Mouse (Mus musculus): ENCODE results near the gene Smagp.

Gene Smagp

DNA sequence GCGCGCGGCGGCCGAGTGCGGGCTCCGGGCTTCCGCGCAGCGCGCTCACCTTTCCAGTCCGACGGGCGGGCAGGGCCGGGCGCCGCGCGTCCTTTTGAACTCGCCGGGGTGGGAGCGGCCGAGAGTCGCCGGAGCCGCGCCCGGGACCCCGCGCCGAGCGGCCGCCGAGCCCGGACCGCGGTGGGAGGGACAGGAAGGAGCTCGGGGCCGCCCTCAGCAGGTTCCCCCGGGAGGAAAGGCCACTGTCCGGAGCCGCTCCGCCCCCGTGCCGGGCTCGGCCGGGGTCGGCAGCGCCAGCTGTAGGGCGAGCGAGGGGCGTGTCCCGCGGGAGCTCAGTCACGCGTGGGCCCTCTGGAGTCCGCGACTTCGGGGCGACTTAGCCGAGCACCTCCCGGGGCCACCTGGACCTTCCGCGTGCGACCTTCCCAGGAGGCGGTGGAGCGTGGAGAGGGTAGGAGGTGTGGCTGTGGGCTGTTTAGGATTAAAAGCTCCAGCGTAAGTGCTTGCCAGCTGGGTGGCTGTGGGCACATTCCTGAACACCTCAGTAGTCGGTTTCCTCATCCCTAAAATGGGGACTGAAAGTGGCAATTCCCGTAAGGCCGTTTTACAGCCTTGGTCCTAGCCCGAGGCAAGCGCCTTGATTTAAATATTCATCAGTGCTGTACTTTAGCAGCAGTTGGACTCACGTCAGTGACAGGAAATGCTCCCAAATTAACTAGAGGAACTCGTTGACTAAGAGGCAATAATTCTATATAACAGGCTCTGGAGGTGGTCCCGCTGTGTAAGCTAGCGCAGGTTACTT, at the start of gene Smagp:
TSS of gene Smagp (minus strand) at position 241 of the 802 bp plus-strand sequence.
- DNase-seq (ENCODE audit: extremely low spot score, low spot score), result peak; percentile 49

DNA sequence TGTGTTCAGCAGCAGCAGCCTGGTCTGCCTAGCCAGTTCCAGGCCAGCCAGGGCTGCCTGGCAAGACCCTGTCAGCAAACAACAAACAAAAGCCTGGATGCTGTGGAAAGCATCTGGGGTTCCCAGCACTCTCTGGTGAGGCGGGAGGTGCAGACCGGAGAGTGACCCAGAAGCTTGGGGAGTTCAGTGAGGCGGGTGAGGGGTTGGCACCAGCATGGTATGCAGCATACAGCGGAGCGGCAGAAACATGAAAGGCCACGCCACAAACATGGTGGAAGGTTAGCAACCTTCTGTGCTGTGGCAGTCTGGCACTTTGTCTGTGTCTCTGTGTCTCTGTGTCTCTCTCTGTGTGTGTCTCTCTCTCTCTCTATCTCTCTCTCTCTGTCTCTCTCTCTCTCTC, 49.7 kb upstream of the Smagp start:
- DNase-seq (ENCODE audit: extremely low spot score, low spot score), result no peak

DNA sequence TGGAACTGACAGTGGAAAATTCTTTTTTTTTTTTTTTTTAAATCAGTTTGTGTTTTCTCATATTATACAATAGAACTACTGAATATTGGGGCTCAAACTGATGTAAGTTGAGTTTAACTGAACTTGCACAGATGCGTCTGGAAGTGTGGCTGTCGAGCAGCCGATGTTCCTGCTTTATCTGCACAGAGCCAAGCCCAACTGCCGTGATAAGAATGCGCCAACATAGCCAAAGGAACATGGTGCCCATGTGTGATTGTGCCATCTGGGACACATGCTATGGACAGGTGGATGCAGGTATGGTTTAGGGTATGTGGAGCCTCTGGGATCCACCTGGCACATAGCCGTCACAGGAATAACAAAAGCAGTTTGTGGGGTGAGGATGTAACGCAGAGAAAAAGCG, 49.1 kb upstream of the Smagp start:
- DNase-seq (ENCODE audit: extremely low spot score, low spot score), result no peak

DNA sequence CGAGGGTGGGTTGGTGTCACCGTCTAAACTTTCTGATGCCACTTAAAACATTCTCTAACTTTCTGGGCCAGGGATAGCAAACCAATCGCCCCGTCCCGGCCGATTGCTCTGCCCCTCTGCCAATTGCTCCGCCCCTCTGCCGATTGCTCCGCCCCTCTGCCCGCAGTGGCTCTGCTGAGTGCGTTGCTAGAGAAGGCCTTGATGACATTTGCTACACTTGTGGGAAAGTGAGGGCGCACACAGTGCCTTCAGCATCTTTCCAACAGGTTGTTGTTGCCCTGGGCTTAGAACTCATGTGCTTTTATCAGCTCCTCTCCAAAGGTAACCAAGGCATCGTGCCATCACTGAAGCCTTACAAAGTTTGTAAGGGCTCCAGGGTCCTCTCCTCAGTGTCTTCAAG, 48.5 kb upstream of the Smagp start:
- DNase-seq (ENCODE audit: extremely low spot score, low spot score), result no peak

DNA sequence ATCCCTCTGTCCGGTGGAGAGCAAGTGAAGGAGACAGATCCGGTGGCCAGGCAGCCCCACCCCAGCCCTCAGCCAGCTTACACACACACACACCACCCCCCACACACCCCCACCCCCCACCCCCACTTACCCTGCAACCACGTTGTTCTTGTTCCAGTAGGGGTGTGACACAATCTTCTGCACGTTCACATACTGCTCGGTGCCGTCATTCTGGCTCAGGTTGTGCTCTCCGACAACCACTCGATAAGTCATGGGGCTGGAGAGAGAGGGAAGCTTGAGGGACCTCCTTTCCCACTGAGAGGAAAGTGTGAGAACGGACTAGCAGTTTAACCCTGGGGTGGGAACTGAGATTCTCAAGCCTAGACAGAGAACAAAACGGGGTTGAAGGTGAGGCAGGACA, 47.7 kb upstream of the Smagp start:
- no peak for DNase-seq (ENCODE audit: extremely low spot score, low spot score)

DNA sequence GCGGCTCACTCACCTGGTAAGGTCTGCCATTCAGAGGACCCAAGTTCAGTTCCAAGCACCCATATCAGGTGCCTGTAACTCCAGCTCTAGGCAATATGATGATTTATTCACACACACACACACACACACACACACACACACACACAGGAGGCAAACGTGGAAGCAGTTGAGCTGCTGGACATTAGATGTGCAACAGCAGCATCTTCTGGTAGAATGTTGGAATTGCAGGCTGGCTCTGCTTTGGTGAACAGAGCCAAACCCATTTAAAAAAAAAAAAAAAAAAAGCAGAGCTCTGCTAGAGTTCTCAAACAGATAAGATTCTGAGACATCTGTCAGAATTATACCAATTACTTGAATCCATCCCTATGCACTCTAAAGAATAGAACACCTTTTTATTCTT, 46.3 kb upstream of the Smagp start:
- peak; percentile 80 for DNase-seq (ENCODE audit: extremely low spot score, low spot score)

DNA sequence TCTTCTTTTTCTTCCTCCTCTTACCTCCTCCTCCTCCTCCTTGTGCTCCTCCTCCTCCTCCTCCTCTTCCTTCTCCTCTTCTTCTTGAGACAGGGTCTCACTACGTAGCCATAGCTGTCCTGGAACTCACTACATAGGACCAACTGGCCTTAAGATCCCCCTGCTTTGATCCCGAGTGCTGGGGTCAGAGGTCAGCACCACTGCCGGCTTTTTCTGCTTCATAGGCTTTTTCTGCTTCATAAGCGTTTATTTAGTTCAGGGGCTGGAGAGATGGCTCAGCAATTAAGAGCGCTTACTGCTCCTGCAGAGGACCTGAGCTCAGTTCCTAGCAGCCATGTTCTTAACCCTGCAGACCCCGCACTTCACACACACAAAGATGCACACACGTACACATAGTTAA, 45.0 kb upstream of the Smagp start:
- DNase-seq (ENCODE audit: extremely low spot score, low spot score), result peak; percentile 34

DNA sequence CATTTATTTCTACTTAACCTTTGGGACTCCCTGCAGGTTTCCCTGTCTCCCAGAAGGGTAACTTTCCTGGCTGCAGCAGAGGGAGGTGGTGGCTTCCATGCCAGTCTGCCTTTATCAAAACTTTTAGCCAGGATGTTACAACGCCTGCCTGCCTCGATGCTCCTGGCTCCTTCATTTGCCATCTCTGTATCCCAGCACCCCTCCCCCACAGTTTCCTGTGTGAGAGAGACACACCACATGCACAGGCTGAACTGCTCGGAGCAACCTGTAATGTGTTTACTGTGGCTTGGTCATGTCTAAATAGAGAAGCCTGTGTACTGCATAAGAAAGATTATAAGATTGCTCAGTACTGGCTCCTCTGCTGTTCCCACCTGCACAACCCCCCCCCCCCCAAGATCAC, 43.6 kb upstream of the Smagp start:
- no peak for DNase-seq (ENCODE audit: extremely low spot score, low spot score)

DNA sequence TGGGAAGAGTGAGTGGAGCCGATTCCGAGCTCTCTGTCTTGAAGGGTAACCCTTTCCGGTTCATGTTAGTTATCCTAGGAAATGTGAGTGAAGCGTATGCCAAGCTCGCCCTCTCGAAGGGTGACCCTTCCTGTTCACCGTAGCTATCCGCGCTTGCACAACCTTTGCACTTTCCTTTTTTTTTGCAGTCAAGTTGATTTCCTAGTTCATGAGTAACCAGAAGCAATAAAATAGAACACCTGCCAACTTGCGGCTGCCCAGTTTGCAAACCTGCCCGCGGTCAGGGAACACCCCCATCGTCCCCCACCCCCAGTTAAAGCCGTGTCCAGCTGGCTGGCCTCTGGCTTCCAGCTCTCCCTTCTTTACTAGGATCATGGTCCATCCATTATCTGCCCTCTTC, 42.3 kb upstream of the Smagp start:
- no peak for DNase-seq (ENCODE audit: extremely low spot score, low spot score)

DNA sequence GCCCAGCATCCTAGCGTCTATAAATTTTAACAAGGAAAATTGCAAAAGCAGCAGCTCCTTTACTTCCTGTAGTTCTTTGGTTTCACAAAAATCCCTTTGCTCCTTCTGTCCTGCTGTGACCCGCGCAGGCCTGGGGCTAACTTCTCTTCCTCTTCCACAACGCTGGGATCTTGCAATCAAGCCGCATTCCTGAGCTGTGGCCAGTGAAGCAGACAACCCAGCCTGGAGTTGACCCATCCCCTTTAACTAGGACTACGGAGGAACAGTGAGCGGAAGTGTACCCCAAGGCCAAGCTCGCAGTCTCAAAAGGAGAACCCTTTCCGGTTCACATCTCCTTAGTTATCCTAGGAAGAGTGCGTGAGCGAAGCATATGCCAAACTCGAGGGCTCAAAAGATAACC, 41.8 kb upstream of the Smagp start:
- no peak for DNase-seq (ENCODE audit: extremely low spot score, low spot score)

DNA sequence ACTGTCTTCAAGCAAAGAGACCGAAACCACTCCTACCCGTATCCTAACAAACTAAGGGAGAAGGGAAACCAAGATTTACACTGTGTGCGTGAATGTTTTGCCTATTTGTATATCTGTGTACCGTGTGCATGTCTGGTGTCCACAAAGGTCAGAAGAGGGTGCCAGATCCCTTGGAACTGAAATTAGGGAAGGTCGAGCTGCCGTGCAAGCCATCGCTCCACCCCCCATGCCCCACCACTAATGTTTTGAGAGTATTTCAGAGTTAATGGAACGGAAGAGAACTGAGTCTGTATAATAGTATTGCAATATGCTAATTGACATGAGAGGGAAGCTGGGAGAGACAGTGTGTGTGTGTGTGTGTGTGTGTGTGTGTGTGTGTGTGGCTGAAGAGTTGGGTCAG, 40.9 kb upstream of the Smagp start:
- no peak for DNase-seq (ENCODE audit: extremely low spot score, low spot score)

DNA sequence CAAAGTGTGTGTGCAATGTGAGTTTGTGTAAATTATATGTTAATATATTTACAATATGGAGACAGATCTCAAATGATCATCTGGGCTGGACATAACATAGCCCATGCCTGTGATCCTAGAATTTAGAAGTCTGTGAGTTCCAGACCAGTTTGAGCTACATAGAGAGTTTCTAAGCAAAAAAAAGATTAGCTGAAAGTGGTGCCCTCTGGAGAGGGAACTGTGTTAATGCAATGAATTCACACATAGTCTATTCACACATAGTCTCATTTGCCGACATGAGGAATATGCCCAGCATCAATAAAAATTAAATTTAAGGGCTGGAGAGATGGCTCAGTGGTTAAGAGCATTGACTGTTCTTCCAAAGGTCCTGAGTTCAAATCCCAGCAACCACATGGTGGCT, 39.8 kb upstream of the Smagp start:
- DNase-seq (ENCODE audit: extremely low spot score, low spot score), result no peak

DNA sequence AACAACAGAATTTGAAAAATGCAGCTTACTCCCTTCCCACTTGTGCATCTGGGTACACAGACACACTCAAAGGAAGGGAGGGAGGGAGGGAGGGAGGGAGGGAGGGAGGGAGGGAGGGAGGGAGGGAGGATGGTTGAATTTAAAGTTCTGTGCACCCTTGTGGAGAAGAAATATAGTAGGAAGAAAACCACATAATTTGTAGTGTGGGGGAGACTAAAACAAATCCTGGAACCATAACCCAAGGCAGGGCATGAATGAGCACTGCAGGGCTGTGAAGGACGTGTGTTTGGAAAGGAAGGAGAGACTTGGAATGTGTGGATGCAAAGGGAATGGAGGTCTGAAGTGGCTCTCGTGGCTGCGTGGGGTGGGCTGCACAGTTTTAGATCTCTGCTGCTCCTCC, 38.7 kb upstream of the Smagp start:
- no peak for DNase-seq (ENCODE audit: extremely low spot score, low spot score)

DNA sequence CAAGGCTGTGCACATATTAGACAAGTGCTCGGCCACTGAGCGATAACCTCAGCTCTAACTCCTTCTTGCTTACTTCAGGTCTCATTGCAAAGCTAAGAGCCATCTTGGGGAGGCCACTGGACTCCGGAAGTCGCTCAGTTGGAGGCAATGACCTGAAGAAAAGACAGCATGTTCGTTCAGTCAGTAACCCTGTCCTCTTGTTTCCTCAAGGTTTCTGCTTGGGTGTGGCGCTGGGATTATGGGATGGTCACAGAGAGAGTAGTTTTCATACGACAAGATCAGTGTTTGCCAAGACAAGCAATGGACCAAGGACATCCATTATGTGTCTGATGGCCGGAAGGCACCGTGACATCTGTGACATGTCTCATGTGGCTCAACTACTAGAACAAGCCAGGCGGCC, 37.8 kb upstream of the Smagp start:
- no peak for DNase-seq (ENCODE audit: extremely low spot score, low spot score)

DNA sequence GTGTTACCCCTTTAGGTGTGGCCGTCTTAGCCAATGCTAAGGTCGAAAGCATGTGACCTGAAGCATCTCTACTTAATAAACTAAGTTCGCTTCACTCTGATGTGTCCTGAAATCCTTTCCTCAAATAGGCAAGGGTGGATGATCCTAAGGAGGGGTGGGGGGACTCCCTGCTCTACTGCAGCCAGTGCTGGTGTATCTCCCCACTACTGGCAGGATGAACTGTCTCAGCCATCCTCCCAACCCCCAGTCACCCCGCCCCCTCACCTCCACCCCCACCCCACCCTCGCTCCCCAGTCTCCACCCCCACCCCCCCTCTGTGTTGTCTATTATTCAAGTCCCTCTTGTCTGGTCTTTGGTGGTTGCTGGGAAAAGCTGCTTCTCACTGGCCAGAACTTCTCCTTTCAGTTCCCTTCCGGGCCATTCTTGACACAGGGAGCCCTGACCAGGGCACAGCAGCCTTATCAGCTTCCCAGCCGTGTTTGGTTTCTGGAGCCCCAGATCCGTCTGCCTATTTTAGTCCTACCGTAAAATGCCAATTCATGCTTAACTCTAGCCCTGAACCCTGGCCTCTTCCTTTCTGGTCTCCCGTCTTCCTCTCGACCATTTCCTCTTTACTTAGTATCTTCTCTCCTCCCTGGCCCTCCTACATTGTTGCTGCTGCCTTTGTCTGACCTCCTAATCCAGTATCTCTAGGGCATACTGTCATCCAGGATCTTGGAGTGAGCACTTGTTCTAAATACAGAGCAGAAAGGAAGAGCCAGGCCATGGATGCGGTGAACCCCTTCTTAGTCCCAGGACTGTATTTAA, 37.0 kb upstream of the Smagp start:
- no peak for DNase-seq (ENCODE audit: extremely low spot score, low spot score)

DNA sequence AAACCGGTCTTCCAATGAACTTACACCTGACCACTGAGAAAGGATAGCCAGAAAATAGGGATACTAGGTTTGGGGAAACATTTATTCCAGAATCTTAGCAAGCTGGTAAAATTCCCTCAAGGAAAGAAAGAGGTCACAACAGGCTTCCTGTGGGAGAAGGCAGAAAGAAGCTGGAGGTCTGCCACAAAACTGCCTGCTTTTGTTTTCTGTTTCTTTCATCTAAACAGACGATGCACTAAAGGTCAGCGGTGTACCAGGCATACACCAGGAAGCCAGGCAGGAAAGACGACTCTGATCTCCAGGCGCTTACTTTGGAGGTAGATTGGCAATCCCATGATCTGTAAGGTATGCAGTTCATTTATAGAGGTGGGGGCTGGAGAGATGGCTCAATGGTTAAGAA, 34.1 kb upstream of the Smagp start:
- DNase-seq (ENCODE audit: extremely low spot score, low spot score), result no peak

DNA sequence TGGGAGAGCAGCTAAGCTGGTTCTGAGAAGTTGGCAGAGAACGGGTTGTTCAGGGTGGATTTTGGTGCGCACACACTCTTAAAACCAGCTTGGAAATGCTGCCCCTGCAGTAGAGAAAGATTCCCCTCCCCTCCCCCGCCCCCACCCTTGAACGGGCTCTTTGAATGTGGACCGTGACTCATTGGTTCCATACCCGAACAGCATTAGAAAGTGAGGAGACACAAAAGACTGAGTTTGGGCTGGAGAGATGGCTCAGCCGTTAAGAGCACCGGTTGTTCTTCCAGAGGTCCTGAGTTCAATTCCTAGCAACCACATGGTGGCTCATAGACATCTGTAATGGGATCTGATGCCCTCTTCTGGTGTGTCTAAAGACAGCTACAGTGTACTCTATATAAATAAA, 33.3 kb upstream of the Smagp start:
- no peak for DNase-seq (ENCODE audit: extremely low spot score, low spot score)

DNA sequence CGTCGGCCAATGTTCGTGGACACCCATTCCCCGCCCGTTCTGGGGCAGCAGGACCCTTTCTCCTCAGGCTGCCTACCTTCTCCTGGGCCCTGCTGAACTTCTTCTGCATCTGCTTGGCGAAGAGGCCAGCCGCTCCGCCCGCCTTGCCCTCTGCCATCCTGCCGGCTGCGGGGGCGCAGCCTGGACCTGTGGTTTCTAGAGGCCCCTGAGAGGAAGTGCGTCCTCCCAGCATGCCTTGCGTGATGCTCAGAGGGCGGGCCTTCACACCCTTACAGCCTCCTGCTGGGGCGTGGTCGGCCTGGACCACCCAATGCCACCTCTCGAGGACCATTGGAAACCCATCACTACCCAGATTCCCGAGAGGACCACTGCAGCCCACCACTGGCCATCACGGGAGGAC, 32.6 kb upstream of the Smagp start, which contains the start of gene Bin2:
TSS of gene Bin2 (minus strand) at position 217 of the 400 bp plus-strand sequence.
- no peak for DNase-seq (ENCODE audit: extremely low spot score, low spot score)

DNA sequence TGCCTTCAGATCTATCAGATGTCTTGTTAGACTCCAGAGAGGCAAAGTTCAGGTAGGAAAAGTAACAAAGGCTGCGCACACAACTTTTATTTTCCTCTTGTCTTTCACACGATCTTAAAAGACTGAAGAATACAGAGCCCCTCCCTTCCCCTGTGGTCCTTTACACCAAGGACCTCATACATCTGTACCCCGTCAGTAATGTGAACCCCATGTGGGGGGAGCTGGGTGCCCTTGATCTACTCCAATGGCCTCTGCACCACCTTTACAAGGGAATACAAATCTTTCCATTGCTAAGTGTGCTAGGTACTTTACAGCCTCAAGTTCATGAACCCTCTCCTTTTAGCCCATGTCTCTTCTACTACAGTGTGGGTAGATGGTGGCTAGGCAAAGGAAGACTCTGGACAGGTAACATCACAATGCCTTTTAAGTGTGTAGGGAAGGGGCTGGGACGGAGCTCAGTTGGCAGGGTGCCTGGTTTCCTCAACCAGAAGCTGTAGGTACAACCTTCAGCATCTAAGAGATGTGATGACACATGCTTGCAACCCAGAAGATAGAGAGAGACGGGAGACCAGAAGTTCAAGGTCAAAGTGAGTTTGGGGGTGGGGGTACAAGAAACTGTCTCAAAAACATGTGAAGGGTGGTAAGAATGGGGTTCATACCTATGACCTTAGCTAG, 31.3 kb upstream of the Smagp start:
- no peak for DNase-seq (ENCODE audit: extremely low spot score, low spot score)

DNA sequence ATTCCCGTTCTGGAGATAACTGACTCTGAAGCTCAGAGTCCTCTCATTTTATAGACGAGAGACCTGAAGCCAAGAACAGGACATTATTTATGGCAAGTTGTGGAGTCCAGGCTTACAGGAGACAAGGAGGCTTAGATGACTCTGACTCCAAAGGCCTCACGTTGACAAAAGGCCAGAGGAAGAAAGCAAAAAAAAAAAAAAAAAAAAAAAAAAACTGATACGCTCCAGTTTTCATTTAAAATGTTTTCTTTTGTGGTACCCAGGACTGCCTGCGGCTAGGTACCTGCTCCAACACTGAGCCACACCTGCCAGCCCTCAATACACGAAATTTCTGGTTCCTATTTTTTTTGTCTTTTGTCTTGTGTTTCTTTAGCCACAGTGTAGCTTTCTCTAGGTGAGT, 30.7 kb upstream of the Smagp start:
- no peak for DNase-seq (ENCODE audit: extremely low spot score, low spot score)

DNA sequence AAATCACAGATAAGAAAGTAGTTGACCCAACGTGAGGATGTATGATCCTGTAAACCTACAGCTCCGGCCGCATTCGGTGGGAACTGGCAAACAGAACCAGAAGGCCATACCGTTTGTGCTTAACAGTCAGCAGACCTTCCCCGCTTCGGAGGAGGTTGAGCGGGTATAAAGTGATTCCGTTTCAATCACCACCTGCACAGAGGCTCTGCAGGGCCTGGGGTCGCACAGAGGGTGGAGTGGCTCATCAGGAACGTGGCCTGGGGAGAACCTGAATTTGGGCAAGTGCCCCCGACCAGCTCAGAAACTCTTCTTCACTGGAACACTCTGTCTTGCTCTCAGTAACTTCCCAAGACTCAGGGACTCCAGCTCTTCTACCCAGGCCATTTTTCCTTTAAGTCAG, 30.1 kb upstream of the Smagp start:
- no peak for DNase-seq (ENCODE audit: extremely low spot score, low spot score)

DNA sequence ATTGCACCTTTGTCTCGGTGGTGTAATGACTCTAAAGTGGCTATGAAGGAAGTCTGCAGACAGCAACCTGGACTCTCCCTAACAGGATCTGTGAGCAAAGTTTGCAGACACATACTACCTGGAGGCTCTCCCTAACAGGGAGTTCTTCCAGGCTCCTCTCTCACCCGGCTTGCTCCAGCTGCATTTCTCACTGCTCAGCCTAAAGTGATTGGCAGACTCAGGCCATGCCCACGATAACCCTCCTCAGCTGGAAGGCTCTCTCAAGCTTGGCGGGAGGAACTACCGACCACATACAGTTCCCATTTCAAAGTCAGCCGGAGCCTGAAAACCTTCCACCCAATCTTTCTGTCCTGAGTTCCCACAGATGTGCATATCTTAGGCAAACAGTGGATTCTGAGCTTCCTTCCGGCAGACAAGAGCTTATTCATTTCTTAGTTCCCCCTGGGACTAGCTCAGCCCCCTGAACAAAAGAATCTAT, 29.5 kb upstream of the Smagp start:
- peak; percentile 29 for DNase-seq (ENCODE audit: extremely low spot score, low spot score)

All from neural tube, embryonic 10.5 days (tissue).